Mouse (Mus musculus): ENCODE results near the gene Mylk.

GRCm38 (mm10) chr16:34999986-35000385 lies 255.0 kb downstream of the Mylk start:
- TF ChIP-seq POLR2A (IDR thresholded peaks at IDR 0.05; ENCODE audit: insufficient read depth, low read depth, low read length) (no peak), CTCF (IDR thresholded peaks at IDR 0.05) (no peak), EP300 (IDR thresholded peaks at IDR 0.05; ENCODE audit: insufficient read depth, low read depth, low read length) (no peak)
